In the genomic region with DNA sequence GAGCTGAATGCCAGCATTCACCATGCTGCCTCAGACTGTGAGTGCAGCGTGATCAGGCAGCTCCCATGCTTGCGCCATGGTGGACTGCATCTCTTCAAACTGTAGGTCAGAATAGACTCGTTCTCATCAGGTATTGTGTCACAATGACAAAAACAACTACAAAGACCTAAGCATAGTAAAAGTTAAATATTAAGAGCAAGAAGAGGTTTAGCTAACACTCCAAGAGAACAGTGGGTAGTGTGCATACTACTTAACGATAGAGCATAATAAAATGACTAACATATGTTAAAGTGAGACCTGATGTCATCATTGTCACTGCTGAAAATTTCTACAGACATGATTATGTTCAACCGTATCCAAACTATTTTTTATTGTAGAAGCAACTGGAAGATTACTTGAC, we compare ENCODE assay signal across 26 mouse cellular contexts.
DNase-seq lines count a peak whose midpoint lies in the region; ATAC-seq and TF ChIP-seq lines count a peak whose summit lies in the region.
"Had no signal": no experiment of that assay in that cellular context is flagged by ENCODE, and none has a peak within 500 bp of the region (broad histone marks: within the 10 kb centered on the region; RNA-seq: fewer than 3 reads in every experiment).

No protein-coding gene starts in this region.

- H3K9me3 ChIP-seq in lung, embryonic 16.5 days (ENCODE audit: control insufficient read depth, low read length) = no peaks in the 10 kb centered on the region
- H3K9me3 ChIP-seq: embryonic facial prominence, embryonic 12.5 days; embryonic facial prominence, embryonic 15.5 days; G1E; hindbrain, embryonic 10.5 days; hindbrain, embryonic 13.5 days had no signal

- no peak for DNase-seq in left cerebral cortex, adult 2 months (ENCODE audit: extremely low spot score in 1 of 2, low spot score in 2 of 2)
- no peak for DNase-seq in left cerebral cortex, adult 8-10 months (ENCODE audit: low spot score in 2 of 2)
- no peak for DNase-seq in lung, adult 18-20 months
- DNase-seq in heart, postnatal 25 days (ENCODE audit: low spot score) = no peak
- DNase-seq: adrenal gland, postnatal 10 days; adrenal gland, postnatal 36 days; B cell, adult 2 months; cerebellum, adult 11 months; cerebellum, adult 2 months; cerebellum, adult 9-11 months; cerebellum, postnatal 25 days; forebrain, postnatal 0 days; gastrocnemius, adult 2 months; gastrocnemius, postnatal 14 days; heart, postnatal 36 days had no signal

- H3K4me2 ChIP-seq in lung, embryonic 16.5 days (ENCODE audit: low read depth, low read length) = no peak overlapping the region
- H3K4me2 ChIP-seq: embryonic facial prominence, embryonic 12.5 days; embryonic facial prominence, embryonic 15.5 days; heart, embryonic 11.5 days; hindbrain, embryonic 13.5 days had no signal

- intact Hi-C loops in left cerebral cortex, adult 2 months (cut with DNase I) = no loop called here
- intact Hi-C loops in heart, postnatal 25 days (cut with DNase I) = no loop called here

- peak overlapping the region; percentile 15; the same call in 1 of the 2 replicates for H3K27ac ChIP-seq in left cerebral cortex, adult 2 months
- peak overlapping the region; percentile 94 for H3K27ac ChIP-seq in lung, embryonic 16.5 days (ENCODE audit: low read length)
- H3K27ac ChIP-seq in bone marrow macrophage, adult 2 months (ENCODE audit: insufficient read depth, low read depth, low read length) = peak overlapping the region; percentile 94
- H3K27ac ChIP-seq: embryonic facial prominence, embryonic 12.5 days; embryonic facial prominence, embryonic 15.5 days; gastrocnemius, adult 2 months; hindbrain, embryonic 13.5 days had no signal

- peak; percentile 43; the same call in 1 of the 2 replicates for ATAC-seq in lung, embryonic 16.5 days (ENCODE audit: low read depth)
- ATAC-seq: hindbrain, embryonic 16.5 days; Patski had no signal

- no peak overlapping the region for H3K4me3 ChIP-seq in left cerebral cortex, adult 2 months
- no peak overlapping the region for H3K4me3 ChIP-seq in lung, embryonic 16.5 days (ENCODE audit: low read length)
- H3K4me3 ChIP-seq in bone marrow macrophage, adult 2 months (ENCODE audit: insufficient read depth, low read length) = no peak overlapping the region
- H3K4me3 ChIP-seq: embryonic facial prominence, embryonic 12.5 days; embryonic facial prominence, embryonic 15.5 days; gastrocnemius, adult 2 months; hindbrain, embryonic 10.5 days; hindbrain, embryonic 13.5 days had no signal

- H3K27me3 ChIP-seq in lung, embryonic 16.5 days (ENCODE audit: control insufficient read depth, insufficient read depth, low read depth, low read length) = no peaks in the 10 kb centered on the region
- H3K27me3 ChIP-seq: CH12.LX; embryonic facial prominence, embryonic 12.5 days; embryonic facial prominence, embryonic 15.5 days; hindbrain, embryonic 13.5 days; Patski had no signal

- no peaks in the 10 kb centered on the region; the same call in 1 of the 2 replicates for H3K36me3 ChIP-seq in lung, embryonic 16.5 days (ENCODE audit: control insufficient read depth, insufficient read depth, low read length)
- H3K36me3 ChIP-seq: embryonic facial prominence, embryonic 12.5 days; embryonic facial prominence, embryonic 15.5 days; G1E; hindbrain, embryonic 10.5 days; hindbrain, embryonic 13.5 days had no signal

- H3K9ac ChIP-seq in lung, embryonic 16.5 days (ENCODE audit: low read length) = no peak overlapping the region
- H3K9ac ChIP-seq: embryonic facial prominence, embryonic 12.5 days; embryonic facial prominence, embryonic 15.5 days; forebrain, postnatal 0 days; hindbrain, embryonic 13.5 days had no signal

- no peak for TF ChIP-seq CTCF in left cerebral cortex, adult 2 months (IDR thresholded peaks at IDR 0.05)
- TF ChIP-seq CTCF in bone marrow macrophage, adult 2 months (IDR thresholded peaks at IDR 0.05; ENCODE audit: low read depth, low read length) = no peak

- H3K4me1 ChIP-seq in lung, embryonic 16.5 days (replicated peaks; ENCODE audit: control insufficient read depth, insufficient read depth, low read length) = peaks cover 12% of the 10 kb centered on the region
- H3K4me1 ChIP-seq in bone marrow macrophage, adult 2 months (ENCODE audit: control insufficient read depth, insufficient read depth, low read length) = peaks cover 39% of the 10 kb centered on the region
- H3K4me1 ChIP-seq: embryonic facial prominence, embryonic 15.5 days had no signal

- no peak for TF ChIP-seq POLR2A in bone marrow macrophage, adult 2 months (IDR thresholded peaks at IDR 0.05; ENCODE audit: borderline replicate concordance, low read depth, low read length)

- WGBS in lung, embryonic 16.5 days = 74% methylated on average over 5 of the region's 5 CpGs

Comparison
In these comparisons a context has a peak if more than half of its experiments do, and no peak if none do; other contexts are left out.
1. H3K27ac ChIP-seq: peak in every context shown above with its lines; median percentile 94 in lung, embryonic 16.5 days; 94 in bone marrow macrophage, adult 2 months; 15 in left cerebral cortex, adult 2 months.